Mouse (Mus musculus): Measurements from ENCODE around the gene Defa17.
"Not testable (repeated sequence)": the region's sequence is repeated elsewhere in the genome, so short reads cannot be mapped to it uniquely, and the experiment has no call there.

Gene Defa17

GRCm38 (mm10) chr8:21655480-21655879 is at the start of gene Defa17:
TSS of gene Defa17 (plus strand) at chr8:21655780.
- DNase-seq (ENCODE audit: low spot score in 2 of 2) = not testable (repeated sequence)

- DNase-seq (ENCODE audit: low spot score in 2 of 2) = not testable (repeated sequence)
Measured at GRCm38 (mm10) chr8:21617883-21618282, 37.7 kb upstream of the Defa17 start, which contains the start of gene Defa26. TSS of gene Defa26 (plus strand) at chr8:21618183.

GRCm38 (mm10) chr8:21665497-21665896 is 9.9 kb downstream of the Defa17 start, which contains the start of gene Defa34:
TSS of gene Defa34 (plus strand) at chr8:21665797.
- DNase-seq (ENCODE audit: low spot score in 2 of 2) = not testable (repeated sequence)

GRCm38 (mm10) chr8:21703545-21703944 is 48.0 kb downstream of the Defa17 start, which contains the start of gene AY761184:
TSS of gene AY761184 (minus strand) at chr8:21703645.
- not testable (repeated sequence) for DNase-seq (ENCODE audit: low spot score in 2 of 2)

Data from right cerebral cortex, adult 2 months (tissue).